Mouse (Mus musculus): ENCODE results near the gene Ubr2.

Gene Ubr2

DNA sequence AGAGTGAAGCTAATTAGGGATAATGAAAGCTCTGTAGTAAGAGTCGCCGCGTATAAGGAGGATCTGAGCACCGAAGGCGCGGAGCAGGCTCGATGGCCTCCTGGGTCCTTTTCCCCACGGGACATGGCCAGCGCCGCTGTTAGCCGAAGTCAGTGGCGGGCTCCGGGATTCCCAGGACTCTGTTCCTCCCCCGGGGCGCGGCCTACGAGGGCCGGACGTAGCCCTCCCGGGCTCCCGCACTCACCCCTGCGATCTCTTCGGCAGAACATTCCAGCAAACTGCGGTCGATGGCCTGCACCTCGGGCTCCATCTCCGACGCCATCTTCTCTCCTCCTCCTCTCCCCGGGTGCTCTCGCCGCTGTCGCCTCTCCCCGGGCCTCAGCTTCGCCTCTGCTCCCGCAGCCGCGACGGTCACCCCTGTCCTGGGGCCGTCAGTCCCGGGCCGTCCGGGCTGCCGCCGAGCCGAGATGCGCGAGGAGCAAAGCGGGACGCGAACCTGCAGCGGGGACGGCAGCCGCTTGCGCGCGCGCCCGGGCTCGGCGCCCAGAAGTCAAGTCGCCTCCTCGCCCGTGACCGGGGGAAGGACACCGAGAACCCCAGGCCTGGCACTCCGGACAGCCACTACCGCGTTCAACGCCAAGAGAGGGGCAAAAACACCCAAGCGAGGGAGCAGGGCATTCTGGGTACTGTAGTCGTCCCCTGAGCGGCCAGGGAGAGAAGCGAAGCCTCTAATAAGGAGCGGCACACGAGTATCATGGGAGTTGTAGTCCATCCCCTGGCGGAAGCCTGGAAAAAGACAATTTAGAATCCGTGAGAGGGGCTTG is at the start of gene Ubr2:
Gene Ubr2, minus strand, starts transcription at position 659 of the 824 bp plus-strand sequence.
- peak; percentile 93 for DNase-seq (ENCODE audit: low spot score)

- DNase-seq (ENCODE audit: low spot score): no peak
These were observed 49.5 kb upstream of the Ubr2 start for GRCm38 (mm10) chr17:47059836-47060360.

GRCm38 (mm10) chr17:47057966-47058365 is 47.6 kb upstream of the Ubr2 start:
- DNase-seq (ENCODE audit: low spot score): no peak

- DNase-seq (ENCODE audit: low spot score): no peak
These were observed 46.1 kb upstream of the Ubr2 start for GRCm38 (mm10) chr17:47056476-47056875.

DNA sequence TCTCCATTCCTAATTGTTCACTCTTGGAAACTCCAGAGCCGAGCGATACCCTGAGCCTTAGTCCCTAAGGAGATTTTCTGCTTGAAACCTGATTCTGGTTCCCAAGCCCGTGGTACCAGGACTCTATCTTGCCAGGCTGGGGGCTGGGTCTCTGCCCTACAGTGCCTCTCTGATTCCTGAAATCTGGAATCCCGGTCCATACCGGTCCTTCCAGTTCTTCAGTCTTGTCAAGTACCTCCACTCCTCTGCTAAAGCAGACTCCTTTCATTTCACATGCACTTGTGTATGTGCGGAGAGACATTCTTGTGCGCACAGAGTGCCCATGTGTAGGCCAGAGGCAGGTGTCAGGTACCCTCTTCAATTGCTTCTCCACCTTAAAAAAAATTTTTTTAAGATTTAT is 44.8 kb upstream of the Ubr2 start:
- DNase-seq (ENCODE audit: low spot score): no peak

DNA sequence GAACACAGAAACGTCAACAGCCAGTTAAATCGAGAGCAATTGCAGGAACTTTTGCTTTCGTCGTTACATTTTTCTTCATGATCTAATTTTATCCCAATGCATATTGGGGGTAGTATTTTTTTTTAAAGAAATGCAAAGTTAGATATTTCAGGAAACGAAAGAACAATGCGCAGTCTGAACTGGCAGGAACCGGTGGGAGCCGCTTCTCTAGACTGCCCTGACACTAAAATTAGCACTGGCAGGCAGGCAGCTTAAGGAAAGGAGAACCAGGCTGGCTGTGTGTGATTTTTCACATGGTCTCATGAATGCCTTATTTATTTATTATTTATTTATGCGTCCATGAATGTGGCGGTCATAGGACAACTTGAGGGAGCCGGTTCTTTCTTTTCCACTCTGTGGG is 44.3 kb upstream of the Ubr2 start:
- DNase-seq (ENCODE audit: low spot score): no peak

DNA sequence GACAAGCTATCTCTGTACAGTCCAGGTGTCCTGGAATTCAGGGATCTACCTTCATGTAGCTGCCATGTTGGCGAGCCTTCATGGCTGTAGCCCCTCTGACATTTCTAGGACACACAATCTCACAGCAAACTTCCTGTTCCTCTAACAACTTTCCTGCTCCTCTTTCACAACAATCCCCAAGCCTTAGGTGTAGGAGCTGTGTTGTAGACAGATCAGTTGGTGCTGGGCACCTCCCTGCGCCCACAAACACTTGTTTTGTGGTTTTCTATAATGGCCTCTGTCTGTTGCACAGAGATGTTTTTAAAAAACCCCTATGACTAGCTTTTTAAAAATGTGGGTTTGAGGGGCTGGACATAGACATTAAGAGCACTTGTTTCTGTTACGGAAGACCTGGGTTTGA is 40.3 kb upstream of the Ubr2 start:
- no peak for DNase-seq (ENCODE audit: low spot score)

DNA sequence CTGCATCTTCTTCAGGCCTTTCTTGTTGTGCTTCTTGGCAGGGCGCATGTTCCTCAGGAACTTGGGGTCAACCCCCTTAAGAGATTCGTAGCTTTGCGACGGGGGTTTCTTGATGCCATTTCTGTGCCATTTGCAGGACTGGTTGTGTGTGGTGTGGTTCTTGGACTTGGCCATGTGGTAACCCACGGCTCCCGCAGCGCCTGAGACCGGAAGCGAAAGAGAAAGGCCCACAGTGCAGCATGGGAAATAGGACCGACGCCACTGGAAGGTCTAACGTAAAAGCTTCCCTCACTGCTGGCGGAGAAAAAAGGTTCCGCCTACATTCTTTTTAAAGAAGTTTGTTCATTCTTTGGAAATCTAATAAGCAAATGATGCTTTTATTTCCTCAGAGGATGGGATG is 32.5 kb upstream of the Ubr2 start:
- DNase-seq (ENCODE audit: low spot score): no peak

GRCm38 (mm10) chr17:47038844-47039803 is 28.8 kb upstream of the Ubr2 start:
- peak; percentile 85 for DNase-seq (ENCODE audit: low spot score)

GRCm38 (mm10) chr17:47034536-47034935 is 24.2 kb upstream of the Ubr2 start:
- DNase-seq (ENCODE audit: low spot score): no peak

- DNase-seq (ENCODE audit: low spot score): peak; percentile 53
These were observed 23.3 kb upstream of the Ubr2 start for GRCm38 (mm10) chr17:47033643-47034042.

DNA sequence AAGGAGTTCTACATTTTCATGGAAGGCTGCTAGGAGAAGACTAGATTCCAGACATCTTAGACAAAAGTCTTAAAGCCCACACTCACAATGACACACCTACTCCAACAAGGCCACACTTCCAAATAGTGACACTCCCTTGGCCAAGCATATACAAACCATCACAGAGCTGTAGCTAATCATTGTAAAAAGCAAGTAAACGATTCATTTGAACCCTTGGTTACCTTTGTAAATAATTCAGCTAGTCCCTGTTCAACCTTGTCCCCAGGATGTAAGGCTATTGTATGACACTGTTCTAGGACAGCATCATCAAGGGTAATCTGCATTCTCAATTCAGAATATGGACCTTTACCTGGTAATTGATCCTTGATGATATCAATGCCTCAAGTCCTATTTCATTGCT is 14.4 kb upstream of the Ubr2 start:
- DNase-seq (ENCODE audit: low spot score): no peak

DNA sequence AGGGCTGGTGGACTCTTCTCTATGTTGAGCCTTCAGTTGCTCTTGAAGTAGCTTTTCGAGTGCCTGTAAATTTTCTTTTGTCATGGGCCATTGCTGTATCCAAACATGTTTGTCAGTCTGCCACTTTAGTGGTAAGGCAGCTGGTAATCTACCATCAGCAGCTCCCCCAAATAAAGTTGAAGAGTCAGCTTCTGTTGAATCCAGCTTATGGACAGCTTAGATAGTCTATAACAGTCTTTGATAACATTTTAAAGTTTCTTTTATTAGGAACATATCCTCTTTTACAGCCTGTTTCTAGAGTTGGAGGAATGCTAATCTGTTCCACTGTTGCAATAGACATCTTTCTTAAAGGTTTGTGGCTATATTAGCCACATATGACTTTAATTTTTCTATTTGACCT is 13.0 kb upstream of the Ubr2 start:
- DNase-seq (ENCODE audit: low spot score): no peak

GRCm38 (mm10) chr17:47012896-47013295 is 2.5 kb upstream of the Ubr2 start:
- DNase-seq (ENCODE audit: low spot score): no peak

- DNase-seq (ENCODE audit: low spot score): no peak
These were observed 1.3 kb upstream of the Ubr2 start for GRCm38 (mm10) chr17:47011661-47012043.

GRCm38 (mm10) chr17:47010722-47011660 is 635 bp upstream of the Ubr2 start:
- DNase-seq (ENCODE audit: low spot score): peak; percentile 78

DNA sequence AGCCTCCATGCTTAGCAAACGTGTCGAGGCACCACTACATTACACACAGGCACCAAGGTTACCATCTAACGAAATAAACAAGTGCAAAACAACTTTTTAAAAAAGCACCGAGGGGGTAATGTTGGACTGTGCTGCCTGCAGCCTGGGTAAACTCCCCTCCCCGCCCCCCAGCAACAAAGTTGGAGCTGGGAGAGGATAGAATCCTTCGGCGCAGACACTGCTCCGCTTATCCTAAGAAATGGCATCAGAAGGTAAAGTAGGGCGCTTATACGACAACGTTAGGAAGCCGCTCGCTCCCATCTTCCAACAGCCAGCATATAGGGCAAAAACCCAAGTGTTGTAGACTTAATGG is 834 bp downstream of the Ubr2 start:
- no peak for DNase-seq (ENCODE audit: low spot score)

DNA sequence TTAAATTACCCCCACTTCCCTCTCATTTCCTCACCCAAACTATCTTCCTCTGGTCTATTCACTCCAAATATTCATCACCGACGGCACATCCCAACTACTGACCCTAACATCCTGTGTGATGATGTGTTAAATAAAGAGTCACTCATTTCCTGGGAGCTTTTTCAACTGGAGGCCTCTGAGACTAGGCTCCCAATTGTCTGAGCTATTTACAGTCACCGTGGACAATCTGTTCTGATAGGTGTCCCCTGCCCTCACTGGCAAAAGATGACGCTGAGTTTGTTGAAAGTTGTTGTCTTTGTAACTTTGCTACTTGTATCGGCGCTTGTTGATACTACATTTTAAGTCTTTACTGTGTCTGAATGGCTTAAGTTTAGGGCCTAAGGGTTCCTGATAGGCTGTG is 1.3 kb downstream of the Ubr2 start:
- no peak for DNase-seq (ENCODE audit: low spot score)

GRCm38 (mm10) chr17:47008506-47008905 is 1.9 kb downstream of the Ubr2 start:
- DNase-seq (ENCODE audit: low spot score): no peak

DNA sequence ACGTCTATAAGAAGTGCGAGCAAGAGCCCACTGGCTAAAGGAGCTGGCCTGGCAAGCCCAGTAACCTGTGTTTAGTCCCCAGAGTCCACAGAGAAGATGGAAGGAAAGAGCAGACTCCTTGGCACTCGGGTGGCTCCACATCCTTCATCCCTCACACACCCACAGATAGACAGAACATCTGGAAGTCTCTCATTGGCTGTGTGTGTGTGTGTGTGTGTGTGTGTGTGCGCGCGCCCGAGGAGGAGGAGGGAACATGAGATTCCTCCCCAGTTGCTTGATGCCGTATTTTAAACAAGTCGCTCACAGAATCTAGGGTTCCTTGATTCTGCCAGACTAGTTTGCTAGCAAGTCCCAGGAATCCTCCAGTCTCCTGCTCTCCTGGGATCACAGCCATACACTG is 3.6 kb downstream of the Ubr2 start:
- no peak for DNase-seq (ENCODE audit: low spot score)

DNA sequence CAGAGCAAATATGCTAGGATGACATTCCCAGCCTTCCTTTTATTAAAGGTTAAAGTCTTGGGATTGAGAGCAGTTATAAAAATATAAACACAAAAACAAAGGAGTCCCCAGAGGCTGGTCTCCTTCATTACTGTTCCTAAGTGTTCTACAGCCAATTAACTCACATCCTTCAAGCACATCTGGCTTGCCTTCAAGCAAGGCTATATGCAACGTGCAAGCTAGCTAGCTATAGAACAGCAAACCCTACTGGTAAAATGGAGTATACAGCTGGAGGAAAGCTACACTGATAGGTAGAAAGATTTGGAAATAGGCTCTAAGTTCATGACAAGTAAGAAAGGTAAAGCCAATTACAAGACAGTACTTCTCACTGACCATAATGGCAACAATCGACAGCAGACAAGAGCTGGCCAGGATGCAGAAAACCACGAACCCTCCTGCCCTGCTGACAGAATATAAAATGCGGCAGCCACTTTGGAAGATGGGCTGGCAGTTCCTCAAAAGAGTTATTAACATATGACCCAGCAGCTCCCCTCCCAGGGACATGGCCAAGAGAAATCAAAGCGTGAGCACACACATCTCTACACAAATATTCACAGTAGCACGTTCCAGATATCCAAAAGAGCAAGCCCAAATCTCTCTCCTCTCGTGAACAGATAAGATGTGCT is 4.5 kb downstream of the Ubr2 start:
- DNase-seq (ENCODE audit: low spot score): no peak
